Mouse (Mus musculus): ENCODE data around the gene Dhdh.

- TF ChIP-seq POLR2AphosphoS2 (IDR thresholded peaks at IDR 0.05; ENCODE audit: insufficient read length, low read depth) (no peak), USF1 (IDR thresholded peaks at IDR 0.05; ENCODE audit: low read depth) (no peak)
Measured at GRCm38 (mm10) chr7:45436444-45436843, 52.2 kb downstream of the Dhdh start.

All from myocyte (in vitro differentiated cells).